Mouse (Mus musculus) hindbrain, embryonic 11.5 days (tissue): ENCODE measurements around the gene Wdr62. TPM values are rescaled to one million over a fixed set of nuclear protein-coding genes. Genes with fewer than 3 reads are reported as not detected.
"Not testable (repeated sequence)": the region's sequence is repeated elsewhere in the genome, so short reads cannot be mapped to it uniquely, and the experiment has no call there.

Source experiments
- ATAC-seq: fragments of 200-750 bp; cut with Nextera tagmentation; 2 replicates; pipeline ENCODE4 v1.8.0; 2017; ENCODE audit warnings: mild to moderate bottlenecking, moderate TSS enrichment, moderate library complexity; ENCODE audit not compliant: low FRiP score
- DNase-seq: peaks from one replicate; pipeline ENCODE4 v3.0.0-alpha.2; 2015; ENCODE audit warnings: low spot score
- H3K27ac ChIP-seq: fragments of 300-500 bp; sonication (generic); 2 replicates; pipeline ENCODE4 v1.5.1; 2014; ENCODE audit warnings: mild to moderate bottlenecking, low read depth, low read length
- H3K27me3 ChIP-seq: fragments of 300-500 bp; sonication (generic); 2 replicates; pipeline ENCODE4 v1.6.1; 2014; ENCODE audit warnings: mild to moderate bottlenecking, low read length, moderate library complexity, mixed read lengths; ENCODE audit not compliant: control insufficient read depth, insufficient read depth
- H3K36me3 ChIP-seq: fragments of 300-500 bp; sonication (generic); 2 replicates; pipeline ENCODE4 v1.6.1; 2014; ENCODE audit warnings: mild to moderate bottlenecking, low read length, moderate library complexity, mixed read lengths; ENCODE audit not compliant: control insufficient read depth, insufficient read depth
- H3K4me1 ChIP-seq: fragments of 300-500 bp; sonication (generic); replicated peaks from 2 replicates; pipeline ENCODE4 v1.6.1; 2014; ENCODE audit warnings: low read length, mixed read lengths; ENCODE audit not compliant: control insufficient read depth, insufficient read depth
- H3K4me2 ChIP-seq: fragments of 300-500 bp; sonication (generic); replicated peaks from 2 replicates; pipeline ENCODE4 v1.6.1; 2014; ENCODE audit warnings: mild to moderate bottlenecking, low read depth, low read length
- H3K4me3 ChIP-seq: fragments of 300-500 bp; sonication (generic); 2 replicates; pipeline ENCODE4 v1.5.1; 2014; ENCODE audit warnings: low read depth, low read length
- H3K9ac ChIP-seq: fragments of 300-500 bp; sonication (generic); 2 replicates; pipeline ENCODE4 v1.6.1; 2014; ENCODE audit warnings: low read depth, low read length
- H3K9me3 ChIP-seq: fragments of 300-500 bp; sonication (generic); 2 replicates; pipeline ENCODE4 v1.6.1; 2016; ENCODE audit warnings: low read length; ENCODE audit not compliant: control insufficient read depth
- WGBS: fragments of 180-500 bp; shearing (Covaris S2); extraction: QIAGEN DNeasy Blood & Tissue Kit; methylation state at CpG from one replicate; pipeline ENCODE4 v1.1.7; 2014; 5-methylcytosine and 5-hydroxymethylcytosine counted together
- polyA plus RNA-seq: library from polyadenylated mRNA; unstranded; fragments of >200 nt; fragmentation: Nextera tagmentation; extraction: Ambion mirVana; gene quantifications from 2 replicates; pipeline ENCODE4 v1.2.1, GENCODE M21; 2014

Wdr62 gene
- polyA plus RNA-seq, 1 experiment from 2014 or later = 5.9 TPM

DNA sequence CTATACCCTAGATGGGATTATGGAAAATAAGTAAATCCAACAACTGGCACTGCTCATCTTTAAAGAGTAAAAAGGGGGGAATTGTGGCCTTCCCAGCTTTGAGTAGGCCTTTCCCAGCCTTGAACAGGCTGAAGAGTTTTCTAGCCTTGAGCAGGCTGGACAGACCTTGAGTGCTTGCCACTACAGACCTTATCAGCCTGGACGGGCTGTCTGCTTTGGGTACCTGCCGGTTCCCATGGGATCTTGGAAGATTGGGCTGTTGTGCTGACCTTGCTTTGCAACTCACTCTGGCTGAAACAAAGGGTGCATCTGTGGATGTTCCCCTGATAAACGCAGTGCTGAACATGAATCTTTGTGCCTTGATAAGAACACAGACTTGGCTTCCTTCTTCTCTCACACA, 66.3 kb downstream of the Wdr62 start:
- WGBS = 96% methylated on average over 3 of the region's 3 CpGs
- Histone ChIP-seq H3K36me3 (no peaks in the 10 kb centered on the region), H3K27me3 (no peaks in the 10 kb centered on the region), H3K9ac (no peak overlapping the region), H3K4me2 (no peak overlapping the region), H3K4me3 (no peak overlapping the region), H3K27ac (no peak overlapping the region), H3K9me3 (no peaks in the 10 kb centered on the region), H3K4me1 (no peaks in the 10 kb centered on the region)
- ATAC-seq (no peak), DNase-seq (no peak)

DNA sequence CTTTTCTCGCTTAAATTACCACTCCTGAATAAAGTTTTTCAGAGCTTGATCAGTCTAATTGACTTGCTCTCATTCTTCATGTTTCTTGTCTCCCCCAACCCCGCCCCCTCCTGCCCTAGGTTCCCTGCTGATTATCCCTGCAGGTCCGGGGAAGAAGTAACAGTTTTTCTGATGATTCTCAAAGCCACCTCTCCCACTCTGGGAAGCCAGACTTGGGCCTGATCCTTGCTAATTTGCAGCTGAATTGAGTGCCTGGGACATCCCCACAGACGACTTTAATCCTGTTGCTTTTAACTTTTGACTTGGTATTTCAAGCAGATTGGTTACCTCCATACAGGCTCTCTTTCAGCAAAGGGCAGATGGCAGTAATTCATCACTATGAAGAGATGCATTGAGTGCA, 69.2 kb downstream of the Wdr62 start:
- H3K27ac ChIP-seq = no peak overlapping the region
- no peak overlapping the region for H3K9ac ChIP-seq
- H3K9me3 ChIP-seq = no peaks in the 10 kb centered on the region
- no peaks in the 10 kb centered on the region for H3K36me3 ChIP-seq
- no peaks in the 10 kb centered on the region for H3K27me3 ChIP-seq
- no peak for DNase-seq
- H3K4me1 ChIP-seq = no peaks in the 10 kb centered on the region
- 23% methylated on average over 4 of the region's 4 CpGs for WGBS
- no peak overlapping the region for H3K4me2 ChIP-seq
- H3K4me3 ChIP-seq = no peak overlapping the region
- no peak for ATAC-seq

DNA sequence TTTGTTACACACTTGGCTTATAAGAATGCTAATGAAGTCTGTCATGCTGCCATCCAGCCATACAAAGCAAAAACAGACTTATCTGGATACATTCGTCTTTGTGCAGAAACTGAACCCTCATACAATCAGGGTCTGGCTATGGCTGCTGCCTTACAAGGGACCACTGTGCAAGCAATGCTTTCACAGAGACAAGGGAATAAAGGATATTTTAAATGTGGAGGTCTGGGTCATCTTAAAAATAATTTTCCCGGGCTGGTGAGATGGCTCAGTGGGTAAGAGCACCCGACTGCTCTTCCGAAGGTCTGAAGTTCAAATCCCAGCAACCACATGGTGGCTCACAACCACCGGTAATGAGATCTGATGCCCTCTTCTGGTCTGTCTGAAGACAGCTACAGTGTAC, 73.9 kb downstream of the Wdr62 start:
- H3K4me2 ChIP-seq, H3K9me3 ChIP-seq, ATAC-seq, H3K9ac ChIP-seq, DNase-seq, H3K36me3 ChIP-seq, H3K4me3 ChIP-seq, H3K27ac ChIP-seq, H3K27me3 ChIP-seq, H3K4me1 ChIP-seq: not testable (repeated sequence)
- WGBS = 65% methylated on average over 5 of the region's 5 CpGs

DNA sequence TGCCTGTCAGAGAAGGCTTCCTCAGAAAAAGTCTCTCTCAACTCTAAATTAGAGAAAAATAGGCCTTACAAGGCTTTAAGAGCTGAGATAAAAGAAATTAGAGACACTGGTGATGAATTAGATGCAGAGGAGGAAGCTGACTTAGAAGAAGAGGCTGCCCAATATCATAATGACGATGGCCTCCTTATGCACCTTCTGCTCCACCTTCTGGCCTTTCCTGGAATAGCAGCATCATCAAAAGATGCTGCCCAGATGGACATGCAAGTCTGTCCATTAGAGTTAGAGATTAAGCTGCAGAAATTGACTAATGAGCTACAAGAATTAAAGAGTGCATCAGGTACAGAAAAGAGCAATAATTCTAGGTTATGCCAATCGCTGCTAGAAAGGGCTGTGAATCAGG, 74.8 kb downstream of the Wdr62 start:
- Histone ChIP-seq H3K9ac (no peak overlapping the region), H3K36me3 (no peaks in the 10 kb centered on the region), H3K27me3 (no peaks in the 10 kb centered on the region), H3K27ac (no peak overlapping the region), H3K9me3 (no peaks in the 10 kb centered on the region), H3K4me1 (no peaks in the 10 kb centered on the region), H3K4me3 (no peak overlapping the region), H3K4me2 (no peak overlapping the region)
- 8% methylated on average over 2 of the region's 2 CpGs for WGBS
- ATAC-seq = no peak
- DNase-seq = peak; percentile 80

DNA sequence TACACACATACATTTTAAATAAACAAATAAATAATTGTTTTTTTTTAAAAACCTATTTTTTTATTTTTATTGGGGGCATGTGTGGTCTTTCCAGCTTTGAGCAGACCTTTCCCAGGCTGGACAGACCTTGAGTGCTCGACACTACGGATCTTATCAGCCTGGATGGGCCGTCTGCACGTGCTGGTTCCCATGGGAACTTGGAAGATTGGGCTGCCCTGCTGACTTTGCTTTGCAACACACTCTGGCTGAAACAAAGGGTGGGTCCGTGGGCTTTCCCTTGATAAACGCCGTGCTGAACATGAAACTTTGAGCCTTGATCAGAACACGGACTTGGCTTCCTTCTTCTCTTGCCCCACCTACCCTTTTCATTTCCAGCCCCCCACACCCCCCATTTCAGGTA, 75.8 kb downstream of the Wdr62 start:
- ATAC-seq (no peak), DNase-seq (peak; percentile 23)
- Histone ChIP-seq H3K9ac (no peak overlapping the region), H3K36me3 (no peaks in the 10 kb centered on the region), H3K27me3 (no peaks in the 10 kb centered on the region), H3K4me3 (no peak overlapping the region), H3K4me1 (no peaks in the 10 kb centered on the region), H3K4me2 (no peak overlapping the region), H3K9me3 (no peaks in the 10 kb centered on the region), H3K27ac (no peak overlapping the region)
- 32% methylated on average over 8 of the region's 8 CpGs for WGBS

DNA sequence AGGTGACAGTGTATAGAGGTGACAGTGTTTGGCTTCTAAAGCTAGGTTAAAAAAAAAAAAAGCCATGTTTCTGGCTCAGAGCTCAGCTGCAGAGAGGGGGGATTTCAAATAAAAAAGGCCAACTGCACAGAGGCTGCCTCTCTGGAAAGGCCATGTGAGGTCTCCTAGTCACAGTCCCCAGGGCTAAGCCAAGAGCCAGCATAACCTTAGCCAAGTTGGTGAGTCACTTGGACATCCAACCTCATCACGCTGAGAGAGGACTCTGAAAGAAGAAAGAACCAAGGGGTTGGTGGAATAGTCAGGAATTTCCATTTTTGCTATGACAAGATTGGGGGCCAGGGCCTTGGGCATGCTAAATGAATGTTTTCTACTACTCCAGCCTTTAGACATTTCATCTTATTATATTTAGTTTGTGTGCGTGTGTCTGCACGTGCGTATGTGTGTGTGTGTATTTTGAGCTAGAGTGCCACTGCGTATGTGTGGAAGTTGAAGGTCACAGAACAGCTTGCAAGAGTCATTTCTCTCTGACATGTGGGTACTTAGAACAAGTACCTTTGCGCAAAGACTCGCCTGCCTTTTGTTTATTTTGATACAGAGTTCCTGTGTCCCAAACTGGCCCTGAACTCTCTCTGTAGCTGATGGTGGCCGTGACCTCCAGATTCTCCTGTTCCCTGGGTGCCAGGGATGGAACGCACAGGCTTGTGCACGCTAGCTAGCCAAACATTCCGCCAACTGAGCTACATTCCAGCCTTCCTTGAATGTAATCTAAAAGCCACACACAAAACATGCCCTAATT, 77.1 kb downstream of the Wdr62 start:
- Histone ChIP-seq H3K9me3 (no peaks in the 10 kb centered on the region), H3K4me3 (no peak overlapping the region), H3K4me1 (no peaks in the 10 kb centered on the region; the same call in 1 of the 2 replicates), H3K4me2 (no peak overlapping the region), H3K9ac (no peak overlapping the region), H3K27ac (no peak overlapping the region), H3K36me3 (no peaks in the 10 kb centered on the region), H3K27me3 (no peaks in the 10 kb centered on the region)
- ATAC-seq = no peak
- no peak for DNase-seq
- 84% methylated on average over 11 of the region's 11 CpGs for WGBS

DNA sequence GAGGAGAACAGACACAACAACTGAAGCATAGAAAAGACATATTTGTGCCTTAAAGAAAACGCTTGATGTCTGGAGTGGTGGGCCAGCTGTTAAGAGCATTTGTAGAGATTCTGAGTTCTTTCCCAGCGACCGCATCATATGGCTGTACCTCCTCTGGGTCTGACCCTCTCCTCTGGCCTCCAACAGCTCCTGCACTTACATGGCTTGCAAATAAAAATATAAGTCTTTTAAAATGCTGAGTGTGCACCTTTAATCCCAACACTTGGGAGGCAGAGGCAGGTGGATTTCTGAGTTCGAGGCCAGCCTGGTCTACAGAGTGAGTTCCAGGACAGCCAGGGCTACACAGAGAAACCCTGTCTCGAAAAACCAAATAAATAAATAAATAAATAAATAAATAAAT, 79.6 kb downstream of the Wdr62 start:
- H3K9ac ChIP-seq, H3K4me2 ChIP-seq, H3K4me3 ChIP-seq, DNase-seq, ATAC-seq, H3K27ac ChIP-seq, H3K27me3 ChIP-seq, H3K4me1 ChIP-seq, H3K9me3 ChIP-seq, H3K36me3 ChIP-seq: not testable (repeated sequence)
- 94% methylated on average over 5 of the region's 5 CpGs for WGBS

DNA sequence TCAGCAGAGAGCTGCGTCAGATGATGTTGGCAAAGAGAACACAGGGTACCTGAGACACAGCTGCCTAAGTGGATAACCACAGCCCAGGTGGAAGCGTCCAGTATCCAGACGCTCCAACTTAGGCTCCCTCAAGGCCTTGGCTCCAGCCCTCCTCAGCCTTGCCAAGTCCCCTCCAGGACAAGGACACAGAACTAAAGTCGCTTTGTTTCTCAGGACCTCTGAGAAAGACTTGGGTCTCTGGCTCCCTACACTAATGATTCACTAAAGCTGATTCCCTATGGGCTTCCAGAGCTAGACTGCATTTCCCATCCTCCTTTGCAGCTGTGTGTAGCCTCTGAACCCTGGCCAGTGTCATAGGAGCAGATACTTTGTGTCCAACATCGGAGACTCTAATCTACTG, 80.0 kb downstream of the Wdr62 start:
- no peak overlapping the region for H3K27ac ChIP-seq
- 80% methylated on average over 5 of the region's 5 CpGs for WGBS
- no peaks in the 10 kb centered on the region for H3K9me3 ChIP-seq

DNA sequence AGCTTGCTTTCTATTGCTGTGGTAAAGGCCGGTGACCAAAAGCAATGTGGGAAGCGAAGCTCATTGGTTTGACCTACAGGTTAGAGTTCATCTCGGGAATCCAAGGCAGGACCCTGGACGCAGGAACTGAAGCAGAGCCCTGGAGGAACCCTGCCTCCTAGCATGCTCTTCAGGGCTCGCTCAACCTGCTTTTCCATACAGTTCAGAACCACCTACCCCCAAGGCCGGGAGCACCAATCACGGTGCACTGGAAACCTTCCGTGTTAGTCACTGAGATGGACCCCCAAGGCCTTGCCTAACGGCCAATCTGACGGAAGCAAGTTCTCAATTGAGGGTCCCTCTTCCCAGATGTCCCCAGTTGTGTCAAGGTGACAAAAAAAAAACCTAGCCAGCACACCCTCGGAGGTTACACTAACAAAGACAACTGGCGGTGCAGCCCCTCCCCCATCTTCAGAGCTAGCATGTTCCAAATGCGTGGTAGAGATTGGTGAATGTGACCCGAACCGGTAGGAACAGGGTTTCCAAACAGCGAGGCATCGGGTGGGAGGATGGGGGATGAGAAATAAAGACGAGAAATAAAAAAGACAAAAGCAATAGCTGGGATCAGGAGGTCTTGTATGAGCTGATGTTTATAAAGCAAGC, 80.6 kb downstream of the Wdr62 start:
- Histone ChIP-seq H3K9ac (no peak overlapping the region), H3K4me3 (no peak overlapping the region), H3K9me3 (no peaks in the 10 kb centered on the region), H3K27ac (no peak overlapping the region), H3K27me3 (no peaks in the 10 kb centered on the region), H3K36me3 (no peaks in the 10 kb centered on the region), H3K4me1 (no peaks in the 10 kb centered on the region; the same call in 1 of the 2 replicates), H3K4me2 (no peak overlapping the region)
- ATAC-seq (no peak), DNase-seq (no peak)
- WGBS = 81% methylated on average over 18 of the region's 18 CpGs

More for the DNA sequence above, 80.0 kb downstream of the Wdr62 start:
- Histone ChIP-seq H3K36me3 (no peaks in the 10 kb centered on the region), H3K4me1 (no peaks in the 10 kb centered on the region; the same call in 1 of the 2 replicates), H3K4me2 (no peak overlapping the region), H3K27me3 (no peaks in the 10 kb centered on the region), H3K9ac (no peak overlapping the region), H3K4me3 (no peak overlapping the region)
- DNase-seq = no peak
- ATAC-seq = no peak
